Mouse (Mus musculus) limb, embryonic 14.5 days (tissue): ENCODE data around the gene Ddah1. TPM values are rescaled to one million over a fixed set of nuclear protein-coding genes. Genes with fewer than 3 reads are reported as not detected.

Experiments
- ATAC-seq: fragments of 200-750 bp; cut with Nextera tagmentation; 2 replicates; pipeline ENCODE4 v1.8.0; 2017; ENCODE audit warnings: low read depth, moderate number of reproducible peaks, moderate TSS enrichment; ENCODE audit not compliant: low FRiP score
- DNase-seq: peaks from one replicate; pipeline ENCODE4 v3.0.0-alpha.2; 2015; ENCODE audit warnings: low spot score
- H3K27ac ChIP-seq: fragments of 300-500 bp; sonication (generic); replicated peaks from 2 replicates; pipeline ENCODE4 v1.5.1; 2014; ENCODE audit warnings: low read depth, mild to moderate bottlenecking, low read length, moderate library complexity, mixed read lengths
- H3K27me3 ChIP-seq: fragments of 300-500 bp; sonication (generic); 2 replicates; pipeline ENCODE4 v1.6.1; 2014; ENCODE audit warnings: low read length, mixed read lengths; ENCODE audit not compliant: control insufficient read depth, insufficient read depth
- H3K36me3 ChIP-seq: fragments of 300-500 bp; sonication (generic); 2 replicates; pipeline ENCODE4 v1.6.1; 2014; ENCODE audit warnings: mild to moderate bottlenecking, low read length, moderate library complexity, mixed read lengths; ENCODE audit not compliant: control insufficient read depth, insufficient read depth
- H3K4me1 ChIP-seq: fragments of 300-500 bp; sonication (generic); 2 replicates; pipeline ENCODE4 v1.6.1; 2014; ENCODE audit warnings: antibody characterized with exemption, low read length, mixed read lengths; ENCODE audit not compliant: control insufficient read depth, insufficient read depth
- H3K4me2 ChIP-seq: fragments of 300-500 bp; sonication (generic); replicated peaks from 2 replicates; pipeline ENCODE4 v1.6.1; 2014; ENCODE audit warnings: low read depth, mild to moderate bottlenecking, low read length, moderate library complexity; ENCODE audit not compliant: severe bottlenecking
- H3K4me3 ChIP-seq: fragments of 300-500 bp; sonication (generic); replicated peaks from 2 replicates; pipeline ENCODE4 v1.5.1; 2014; ENCODE audit warnings: low read length
- H3K9ac ChIP-seq: fragments of 300-500 bp; sonication (generic); 2 replicates; pipeline ENCODE4 v1.6.1; 2014; ENCODE audit warnings: mild to moderate bottlenecking, low read depth, low read length, moderate library complexity; ENCODE audit not compliant: severe bottlenecking
- H3K9me3 ChIP-seq: fragments of 300-500 bp; sonication (generic); 2 replicates; pipeline ENCODE4 v1.6.1; 2016; ENCODE audit warnings: low read length; ENCODE audit not compliant: control insufficient read depth
- POLR2A ChIP-seq: fragments of 200-500 bp; IDR thresholded peaks from 2 replicates; pipeline ENCODE4 v1.8.0; 2012; ENCODE audit warnings: inconsistent platforms, mild to moderate bottlenecking, moderate library complexity, borderline replicate concordance; ENCODE audit not compliant: insufficient read depth, insufficient read length; ENCODE audit errors: extremely low read depth
- WGBS: fragments of 180-500 bp; shearing (Covaris S2); extraction: QIAGEN DNeasy Blood & Tissue Kit; methylation state at CpG from one replicate; pipeline ENCODE4 v1.1.7; 2014; 5-methylcytosine and 5-hydroxymethylcytosine counted together
- polyA plus RNA-seq, 2 experiments: library from polyadenylated mRNA; depleted of rRNA in 1 of 2; stranded (reverse) in 1 of 2; unstranded in 1 of 2; fragments of >200 nt; fragmentation: Nextera tagmentation in 1 of 2; extraction: Ambion mirVana in 1 of 2; gene quantifications; 2 replicates each; pipeline versions ENCODE4 v1.2.1 to v1.2.3; 2012 to 2014

The Ddah1 gene
- polyA plus RNA-seq, 2 experiments: 32.2 to 48.2 TPM

GRCm38 (mm10) chr3:145916374-145916773 is 157.9 kb downstream of the Ddah1 start:
- Histone ChIP-seq H3K4me2 (no peak overlapping the region), H3K36me3 (no peaks in the 10 kb centered on the region), H3K9ac (no peak overlapping the region), H3K4me3 (no peak overlapping the region), H3K4me1 (no peaks in the 10 kb centered on the region), H3K27me3 (no peaks in the 10 kb centered on the region), H3K9me3 (0 out of 2 replicates have a peak, but pooled peaks cover 5% of the 10 kb centered on the region), H3K27ac (no peak overlapping the region)
- TF ChIP-seq POLR2A: no peak
- no peak for ATAC-seq
- WGBS: 93% methylated on average over 5 of the region's 5 CpGs
- DNase-seq: no peak

GRCm38 (mm10) chr3:145916826-145917225 is 158.4 kb downstream of the Ddah1 start:
- no peaks in the 10 kb centered on the region for H3K36me3 ChIP-seq
- ATAC-seq (no peak), DNase-seq (no peak)
- H3K4me1 ChIP-seq: no peaks in the 10 kb centered on the region
- no peak for TF ChIP-seq POLR2A
- H3K9me3 ChIP-seq: 0 out of 2 replicates have a peak, but pooled peaks cover 5% of the 10 kb centered on the region
- H3K27ac ChIP-seq: no peak overlapping the region
- H3K4me3 ChIP-seq: no peak overlapping the region
- H3K27me3 ChIP-seq: no peaks in the 10 kb centered on the region
- WGBS: 82% methylated on average over 4 of the region's 4 CpGs
- no peak overlapping the region for H3K9ac ChIP-seq
- H3K4me2 ChIP-seq: no peak overlapping the region

DNA sequence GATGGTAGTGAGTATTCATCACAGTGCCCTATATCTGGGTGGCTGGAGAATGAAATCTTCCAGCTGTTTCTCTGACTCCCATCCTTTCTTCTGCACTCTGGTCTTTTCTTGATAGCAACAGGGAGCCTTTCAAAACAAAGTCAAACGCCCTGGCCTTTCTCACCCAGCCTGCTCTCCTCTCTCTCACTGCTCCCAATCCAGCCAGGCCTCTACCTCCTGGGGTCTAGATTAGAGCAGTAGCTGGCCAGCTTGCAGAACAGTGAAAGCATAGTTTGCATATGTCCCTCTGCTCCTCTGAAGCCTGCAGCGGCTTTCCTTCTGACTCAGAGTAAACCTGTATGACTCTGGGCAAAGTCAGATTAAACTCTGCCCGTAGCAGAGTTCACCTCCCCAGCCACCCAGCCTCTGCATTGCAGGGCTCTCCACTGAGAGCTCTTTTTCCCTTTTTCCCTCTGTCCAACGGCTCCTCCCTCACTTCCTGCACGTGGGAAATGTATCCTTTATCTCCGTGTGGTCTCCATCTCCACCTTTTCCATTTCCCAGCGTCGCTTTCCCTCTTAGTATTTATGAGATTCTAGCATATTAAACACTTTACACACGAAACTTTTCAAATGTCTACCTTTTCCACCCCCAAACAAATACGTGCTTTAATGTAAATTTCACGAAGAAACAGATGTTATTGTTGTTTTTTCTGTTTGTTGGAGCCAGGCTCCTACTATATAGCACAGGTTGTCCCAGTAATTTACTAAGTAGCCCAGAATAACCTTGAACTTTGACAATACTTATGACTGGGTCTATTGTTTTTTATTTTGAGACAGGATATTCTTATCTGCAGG is 163.8 kb downstream of the Ddah1 start, which contains the start of gene Bcl10:
Bcl10 (plus strand) TSS at position 786 of the 836 bp plus-strand sequence.
- WGBS: 37% methylated on average over 11 of the region's 11 CpGs
- peak within 1 kb of the TSS; percentile 29 for H3K4me3 ChIP-seq
- peaks cover 12% of the 10 kb centered on the region for H3K4me1 ChIP-seq
- ATAC-seq (no peak), DNase-seq (no peak)
- no peaks in the 10 kb centered on the region for H3K36me3 ChIP-seq
- no peak within 1 kb of the TSS for H3K9ac ChIP-seq
- no peak for TF ChIP-seq POLR2A
- H3K4me2 ChIP-seq: peak within 1 kb of the TSS; percentile 48
- 0 out of 2 replicates have a peak, but pooled peaks cover 5% of the 10 kb centered on the region for H3K9me3 ChIP-seq
- H3K27ac ChIP-seq: peak within 1 kb of the TSS; percentile 81
- no peaks in the 10 kb centered on the region for H3K27me3 ChIP-seq

GRCm38 (mm10) chr3:145922971-145923370 is 164.5 kb downstream of the Ddah1 start:
- no peak for DNase-seq
- H3K4me2 ChIP-seq: no peak overlapping the region

GRCm38 (mm10) chr3:145923874-145924577 is 165.6 kb downstream of the Ddah1 start:
- H3K4me2 ChIP-seq: peak overlapping the region; percentile 48
- H3K27me3 ChIP-seq: no peaks in the 10 kb centered on the region
- DNase-seq (peak; percentile 99), ATAC-seq (peak; percentile 100)
- H3K9me3 ChIP-seq: no peaks in the 10 kb centered on the region
- H3K9ac ChIP-seq: peak overlapping the region; percentile 77
- peak; percentile 76; the same call in 1 of the 2 replicates for TF ChIP-seq POLR2A
- whole genome bisulfite sequencing: under 1% methylated on average over 39 of the region's 58 CpGs
- H3K4me1 ChIP-seq: peaks cover 12% of the 10 kb centered on the region
- peak overlapping the region; percentile 91 for H3K27ac ChIP-seq
- peaks cover 6% of the 10 kb centered on the region; the same call in 1 of the 2 replicates for H3K36me3 ChIP-seq
- H3K4me3 ChIP-seq: peak overlapping the region; percentile 73

More at GRCm38 (mm10) chr3:145922971-145923370, 164.5 kb downstream of the Ddah1 start:
- Histone ChIP-seq H3K36me3 (peaks cover 2% of the 10 kb centered on the region; the same call in 1 of the 2 replicates), H3K27me3 (no peaks in the 10 kb centered on the region), H3K27ac (no peak overlapping the region), H3K4me3 (no peak overlapping the region), H3K4me1 (peaks cover 12% of the 10 kb centered on the region), H3K9ac (no peak overlapping the region), H3K9me3 (0 out of 2 replicates have a peak, but pooled peaks cover 5% of the 10 kb centered on the region)
- ATAC-seq: no peak
- WGBS: 61% methylated on average over 3 of the region's 3 CpGs
- no peak for TF ChIP-seq POLR2A
